Mouse (Mus musculus): ENCODE results near the gene Ak2. TPM values are rescaled to one million over a fixed set of nuclear protein-coding genes. Genes with fewer than 3 reads are reported as not detected.

Ak2 gene
- 10 to 100 TPM; 47.7 to 55.3 TPM for total RNA-seq (2021)
- long read RNA-seq, experiment 1, transcript Ak2-202 (7 exons, 1,781 nt), result minor isoform, 23 of 50 reads
- long read RNA-seq, experiment 1, transcript Ak2-201 (6 exons, 986 nt), result major isoform, 24 of 50 reads
- long read RNA-seq, experiment 1, partial matches to known transcripts, result 0 of 50 reads
- long read RNA-seq, experiment 1, other reads (novel, unspliced or antisense), result 3 of 50 reads
- long read RNA-seq, experiment 2, transcript Ak2-202 (7 exons, 1,781 nt), result minor isoform, 15 of 54 reads
- long read RNA-seq, experiment 2, transcript Ak2-201 (6 exons, 986 nt), result major isoform, 35 of 54 reads
- long read RNA-seq, experiment 2, partial matches to known transcripts, result 3 of 54 reads
- long read RNA-seq, experiment 2, other reads (novel, unspliced or antisense), result 1 of 54 reads

DNA sequence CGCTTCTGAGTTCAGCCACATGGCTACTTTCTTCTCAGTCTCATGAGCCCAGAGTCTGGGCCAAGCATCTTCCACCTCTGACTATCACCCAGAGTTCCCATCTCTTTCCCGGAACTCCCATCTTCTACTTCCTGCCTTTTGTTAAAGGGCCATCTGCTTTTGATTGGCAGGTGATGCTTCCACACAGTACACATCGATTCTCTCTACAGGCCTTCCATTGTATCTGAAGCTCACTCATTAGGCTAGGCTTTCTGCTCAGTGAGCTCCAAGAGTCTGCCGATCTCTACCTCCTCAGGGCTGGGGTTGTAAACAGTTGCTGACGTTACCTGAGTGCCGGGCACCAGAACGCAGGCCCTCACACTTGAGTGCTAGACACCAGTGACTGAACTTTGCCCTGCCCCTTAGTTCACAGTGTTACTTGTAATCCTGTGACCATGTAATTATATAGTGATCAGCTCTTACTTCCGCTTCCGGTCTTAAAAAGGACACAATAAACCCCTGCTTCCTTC is at the start of gene Ak2:
TSS of gene Ak2 (plus strand) at position 459 of the 509 bp plus-strand sequence.
- DNase-seq, result no peak

DNA sequence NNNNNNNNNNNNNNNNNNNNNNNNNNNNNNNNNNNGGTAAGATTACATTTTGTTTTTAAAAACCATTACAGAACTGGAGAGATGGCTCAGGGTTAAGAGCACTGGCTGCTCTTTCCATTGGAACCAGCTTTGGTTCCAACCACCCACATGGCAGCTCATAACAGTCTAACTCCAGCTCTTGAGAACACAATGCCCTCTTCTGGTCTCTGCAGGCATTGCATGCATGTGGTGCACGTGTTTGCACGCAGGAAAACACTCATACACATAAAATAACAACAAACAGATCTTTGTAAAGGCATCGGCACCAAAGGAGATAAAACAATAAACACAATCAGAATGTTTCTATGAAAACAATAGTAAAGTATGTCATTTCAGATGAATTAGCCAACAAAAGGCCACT is 49.4 kb upstream of the Ak2 start:
- no peak for DNase-seq

DNA sequence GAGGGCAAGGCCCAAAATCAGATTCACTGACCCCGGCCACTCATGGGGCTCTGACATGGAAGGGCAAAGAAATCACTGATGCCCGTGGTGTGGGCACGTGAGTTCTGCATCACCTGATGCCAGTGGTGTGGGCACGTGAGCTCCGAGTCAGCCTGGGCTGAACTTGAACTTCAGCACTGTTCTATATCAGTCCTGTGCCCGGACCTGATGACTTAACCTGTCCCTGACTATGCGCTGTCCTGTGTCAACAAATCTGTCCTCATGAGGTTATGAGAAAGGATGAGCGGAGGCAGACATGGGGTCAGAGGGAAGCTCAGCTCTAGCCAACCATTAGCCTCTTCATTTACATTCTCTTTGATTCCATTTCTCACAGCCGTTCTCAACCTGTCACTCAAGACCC is 45.0 kb upstream of the Ak2 start:
- no peak for DNase-seq

DNA sequence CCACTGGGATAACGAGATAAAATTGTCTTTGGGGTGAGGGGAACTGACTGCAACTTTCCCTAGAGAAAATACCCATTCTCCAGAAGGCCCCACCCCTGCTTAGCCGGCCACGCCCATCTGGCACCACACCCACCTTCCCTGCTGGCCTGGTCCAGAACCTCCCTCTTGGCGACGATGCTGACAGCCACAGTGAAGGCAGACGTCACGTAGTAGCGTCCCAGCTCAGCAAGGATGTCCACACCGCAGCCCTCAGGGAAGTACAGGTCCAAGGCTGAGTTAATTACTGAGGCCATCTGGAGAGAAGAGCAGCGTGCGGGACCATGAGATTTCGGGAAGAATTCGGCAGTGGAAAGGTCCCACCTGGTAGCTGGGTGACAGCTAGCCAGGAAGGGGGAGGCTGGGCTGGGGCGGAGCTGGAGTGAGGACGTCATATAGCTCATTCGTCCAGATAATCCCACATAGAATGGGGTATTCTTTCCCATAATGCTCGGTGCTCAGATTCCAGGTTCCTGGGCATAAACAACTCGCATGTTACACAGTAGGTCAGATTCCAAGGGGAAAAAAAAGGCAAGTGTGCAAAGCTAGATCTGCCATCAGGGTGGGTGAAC is 44.3 kb upstream of the Ak2 start:
- no peak for DNase-seq

DNA sequence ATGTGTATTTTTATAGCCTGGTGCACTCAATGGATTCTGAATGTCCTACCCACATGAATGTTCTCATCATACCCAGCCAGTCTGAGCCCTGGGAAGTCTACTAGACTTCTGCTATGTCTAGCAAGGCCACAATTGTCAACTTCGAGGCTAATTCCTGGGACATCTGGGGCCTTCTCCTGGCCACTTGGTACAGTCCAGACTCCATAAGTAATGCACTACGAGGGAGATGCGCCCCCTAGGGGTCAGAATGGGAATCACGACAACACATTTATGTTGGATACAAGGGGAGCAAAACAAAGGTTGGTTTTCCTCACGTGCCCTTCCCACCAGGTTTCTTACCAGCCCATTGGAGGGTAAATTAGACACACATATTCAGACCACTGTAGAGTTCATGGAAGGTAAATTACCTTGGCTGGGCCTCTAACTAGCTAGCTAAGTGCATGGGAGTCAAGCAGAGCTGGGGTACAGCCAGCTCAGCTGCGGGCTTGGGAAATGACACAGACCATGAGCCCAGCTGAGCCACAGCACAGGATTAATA is 43.6 kb upstream of the Ak2 start:
- peak; percentile 60 for DNase-seq

DNA sequence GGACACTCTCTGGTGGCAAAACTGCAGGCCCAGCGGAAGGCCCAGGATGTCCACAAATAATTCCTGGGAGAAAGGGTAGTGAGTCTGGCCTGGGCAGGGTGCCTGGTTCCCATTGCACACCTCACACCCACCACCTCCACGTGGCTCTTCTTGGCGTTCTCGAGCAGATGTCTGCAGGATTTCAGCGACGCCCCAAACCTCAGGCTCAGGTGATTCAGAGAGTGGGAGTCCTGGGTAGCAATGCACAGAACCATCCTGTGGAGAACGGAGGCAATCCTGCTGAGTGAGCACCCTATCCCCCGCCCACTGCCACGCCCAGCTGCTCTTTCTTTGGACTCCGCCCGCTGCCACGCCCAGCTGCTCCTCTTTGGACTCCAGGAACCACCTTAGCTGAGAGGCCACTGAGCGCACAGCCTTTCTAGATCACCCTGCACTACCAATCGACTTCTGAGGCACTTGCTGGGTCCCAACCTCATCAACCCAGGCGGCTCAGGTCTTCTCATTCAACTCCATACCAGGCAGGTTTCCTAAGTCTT is 42.2 kb upstream of the Ak2 start:
- no peak for DNase-seq

DNA sequence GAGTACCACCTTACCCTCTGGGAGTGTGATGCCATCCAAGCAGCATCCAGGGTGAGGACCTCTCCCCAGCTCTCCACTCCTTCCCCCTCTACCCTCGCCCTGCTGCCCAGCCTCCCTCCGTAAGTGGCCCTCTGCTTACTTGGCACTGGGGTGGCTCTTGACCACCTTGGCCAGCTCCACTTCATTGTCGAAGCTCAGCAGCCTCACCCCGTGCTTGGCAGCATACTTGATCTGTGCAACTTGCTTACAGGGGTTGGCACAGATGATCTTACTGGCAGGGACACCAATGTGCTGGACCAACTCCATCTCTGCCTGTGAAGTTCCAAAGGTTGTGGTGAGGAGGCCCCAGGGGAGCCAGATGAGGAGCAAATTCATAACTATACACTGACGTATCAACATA is 41.3 kb upstream of the Ak2 start:
- DNase-seq, result no peak

DNA sequence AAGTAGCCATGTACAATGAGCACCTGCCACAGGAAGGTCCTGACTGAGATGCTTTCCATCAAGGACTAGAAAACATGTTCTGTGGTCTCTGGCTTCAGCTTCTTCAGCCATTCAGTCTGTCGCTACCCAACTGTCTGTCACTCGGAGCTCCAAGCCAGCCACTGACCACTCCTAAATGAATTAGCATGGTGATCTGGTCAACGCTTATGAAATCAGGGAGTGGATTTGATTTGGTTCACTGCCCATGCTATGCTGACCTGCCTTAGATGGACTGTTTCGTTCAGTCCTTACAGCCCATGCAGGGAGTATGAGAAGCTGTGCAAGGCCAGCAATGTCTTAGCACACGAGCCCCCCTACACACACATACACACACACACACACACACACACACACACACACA is 37.9 kb upstream of the Ak2 start:
- no peak for DNase-seq

DNA sequence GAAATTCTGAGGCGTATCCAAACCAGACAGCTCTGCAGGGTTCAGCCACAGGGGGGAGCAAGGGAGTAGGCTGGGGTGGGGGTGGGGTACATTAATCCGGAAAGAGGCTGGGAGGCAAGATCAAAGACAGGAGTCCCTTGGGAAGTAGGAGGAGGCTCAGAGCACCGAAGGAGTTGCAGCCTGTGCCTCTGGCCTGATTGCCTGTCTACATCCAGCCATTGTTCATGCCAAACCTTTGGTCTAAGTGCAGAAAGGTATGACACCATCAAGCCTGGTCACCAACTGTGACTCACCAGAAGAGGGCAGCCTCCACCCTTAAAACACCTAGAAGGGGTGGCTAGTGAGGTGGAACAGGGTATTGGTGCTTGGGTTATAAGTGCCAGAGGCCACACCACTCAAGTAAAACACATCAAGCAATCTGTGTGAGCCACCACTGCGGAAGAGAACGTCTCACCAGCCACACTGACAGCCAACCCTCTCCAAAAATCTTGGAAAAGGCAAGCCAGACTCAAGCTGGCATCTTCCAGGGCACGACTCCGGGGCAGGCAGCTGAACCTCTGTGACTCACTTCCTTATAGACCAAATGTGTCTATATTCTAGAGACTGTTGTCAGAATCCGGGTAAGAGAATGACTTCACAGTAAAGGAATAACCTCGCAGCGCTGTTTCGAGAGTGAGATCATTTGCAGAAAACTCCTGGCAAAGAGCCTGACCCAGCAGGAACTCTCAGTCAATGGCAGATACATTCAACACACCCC is 34.4 kb upstream of the Ak2 start:
- DNase-seq, result no peak

DNA sequence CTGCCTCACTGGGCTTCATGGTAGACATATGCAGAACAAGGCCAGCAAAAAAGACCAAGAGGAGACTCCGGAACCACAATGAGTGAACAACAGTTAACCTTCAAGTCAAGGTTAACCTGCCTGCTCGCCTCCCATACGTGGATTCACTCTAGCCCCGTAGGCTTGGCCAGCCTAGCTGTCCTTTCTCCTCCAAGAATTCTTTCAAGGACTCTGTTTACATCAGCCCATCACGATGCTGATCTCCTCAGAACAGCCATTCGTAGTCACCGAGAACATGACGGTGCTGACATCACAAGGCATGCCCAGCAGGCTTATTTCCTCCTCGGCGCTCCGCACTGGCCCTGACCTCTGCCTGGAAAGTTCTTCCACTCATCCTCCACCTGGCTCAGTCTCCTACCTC is 33.6 kb upstream of the Ak2 start:
- DNase-seq, result no peak

DNA sequence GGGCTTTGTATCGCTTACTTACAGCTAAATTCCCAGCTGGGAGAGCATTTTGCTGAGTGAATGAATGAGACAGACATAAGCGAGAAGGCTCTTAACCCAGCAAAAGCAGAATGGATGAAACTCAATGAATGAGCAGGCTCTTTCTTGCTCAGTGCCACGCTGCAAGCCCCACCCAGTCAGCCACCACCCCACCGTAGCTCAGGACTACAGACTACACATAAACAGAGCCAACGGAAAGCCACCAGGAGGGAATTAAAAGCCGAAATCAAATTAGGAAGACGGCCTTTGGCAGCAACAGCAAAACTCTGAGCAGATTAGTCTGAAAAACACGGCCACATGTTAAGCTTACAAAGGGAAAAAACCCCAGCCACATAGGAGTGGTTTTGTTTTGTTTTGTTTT is 32.9 kb upstream of the Ak2 start:
- DNase-seq, result no peak

DNA sequence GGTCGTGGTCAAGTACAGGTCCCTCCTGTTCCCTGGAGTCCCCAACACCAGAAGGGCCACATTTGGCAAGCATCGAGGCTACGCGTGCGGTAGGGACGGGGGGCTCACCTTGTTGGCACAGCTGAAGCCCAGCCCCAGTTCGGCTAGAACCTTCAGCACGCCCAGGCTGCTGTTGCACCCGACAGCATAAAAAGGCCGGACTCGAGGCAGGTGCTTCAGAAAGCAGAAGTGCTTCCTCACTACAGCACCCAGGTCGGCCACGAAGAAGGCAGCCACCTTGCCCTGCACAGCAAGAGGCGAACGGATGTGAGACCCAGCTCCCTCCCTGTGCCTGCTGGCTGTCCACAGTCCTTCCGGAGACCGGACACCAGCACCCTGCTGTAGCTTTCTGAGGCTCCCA is 32.1 kb upstream of the Ak2 start:
- DNase-seq, result no peak

DNA sequence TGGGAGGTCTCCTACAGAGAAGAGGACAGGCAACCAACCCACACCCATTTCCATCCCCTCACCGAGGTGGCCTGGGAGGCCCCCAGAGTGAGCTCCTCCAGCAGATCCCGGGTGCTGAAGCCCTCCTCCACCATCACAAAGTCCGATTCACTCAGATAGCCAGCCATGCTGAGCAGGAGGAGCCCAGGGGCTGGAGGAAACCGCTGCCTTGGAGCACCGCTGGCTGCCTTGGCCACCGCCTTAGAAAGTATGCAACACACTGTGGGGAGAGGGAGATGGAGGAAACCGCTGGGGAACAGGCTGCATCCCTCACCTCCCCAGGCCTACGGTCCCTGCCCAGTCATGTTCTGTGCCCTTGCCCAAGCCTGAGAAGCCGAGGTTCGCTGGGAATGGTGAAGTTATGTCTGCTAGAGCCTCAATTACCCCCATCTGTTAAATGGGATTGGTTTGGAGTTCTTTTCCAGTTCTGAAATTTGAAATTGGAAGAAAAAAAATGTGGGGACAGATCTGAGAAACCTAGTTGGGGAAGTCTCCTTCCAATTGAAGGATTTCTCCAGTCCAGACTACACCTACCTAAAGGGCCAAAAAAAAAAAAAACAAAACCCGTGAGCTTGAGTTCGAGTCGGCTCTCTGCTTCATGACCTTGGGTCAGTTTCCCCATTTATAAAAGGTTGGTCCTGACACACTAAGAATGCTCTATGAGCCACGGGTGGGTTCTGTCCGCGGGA is 30.3 kb upstream of the Ak2 start:
- DNase-seq, result no peak

DNA sequence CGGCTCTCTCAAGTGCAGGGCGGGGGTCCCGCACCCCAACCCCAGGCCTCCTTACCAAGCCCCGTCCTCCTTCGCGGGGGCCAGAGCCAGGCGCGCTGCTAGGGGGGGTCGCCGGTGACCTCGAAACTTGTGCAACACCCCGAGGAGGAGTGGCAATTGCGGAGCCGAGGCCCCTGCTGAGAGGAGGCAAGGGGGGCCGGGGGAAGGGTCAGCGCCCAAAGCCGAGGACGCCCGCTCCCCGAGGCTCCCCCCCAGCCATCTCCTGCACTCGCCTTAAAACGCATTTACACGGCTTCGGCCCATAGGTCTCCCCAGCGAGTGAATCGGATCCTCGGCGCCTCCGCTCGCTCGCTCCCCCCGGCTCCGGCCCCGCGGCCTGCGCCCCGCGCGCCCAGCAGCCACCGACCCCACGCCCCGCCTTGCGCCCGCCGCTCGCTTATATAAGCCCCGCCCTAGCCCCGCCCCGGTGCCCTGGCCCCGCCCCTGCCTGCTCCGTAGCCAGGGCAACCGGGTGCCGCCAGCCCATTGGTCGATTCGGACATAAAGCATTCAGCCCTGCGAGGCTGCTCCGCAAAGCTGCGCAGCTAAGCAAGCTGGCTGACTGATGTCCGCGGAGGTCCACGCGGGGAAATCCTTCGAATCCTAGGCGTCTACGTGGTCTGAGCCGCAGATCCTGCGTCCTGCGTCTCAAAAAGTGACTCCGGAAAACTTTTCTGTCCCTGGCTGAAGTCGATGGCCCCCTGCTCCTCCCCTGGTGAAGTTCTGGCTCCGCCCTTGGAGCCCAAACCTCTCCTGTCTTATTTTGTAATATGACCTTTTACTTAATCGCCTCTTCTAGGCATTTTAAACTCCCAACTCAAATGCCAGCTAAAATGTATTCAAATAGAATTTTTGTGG is 29.5 kb upstream of the Ak2 start, which contains the start of gene Azin2:
TSS of gene Azin2 (minus strand) at position 414 of the 897 bp plus-strand sequence.
- DNase-seq, result peak; percentile 95

DNA sequence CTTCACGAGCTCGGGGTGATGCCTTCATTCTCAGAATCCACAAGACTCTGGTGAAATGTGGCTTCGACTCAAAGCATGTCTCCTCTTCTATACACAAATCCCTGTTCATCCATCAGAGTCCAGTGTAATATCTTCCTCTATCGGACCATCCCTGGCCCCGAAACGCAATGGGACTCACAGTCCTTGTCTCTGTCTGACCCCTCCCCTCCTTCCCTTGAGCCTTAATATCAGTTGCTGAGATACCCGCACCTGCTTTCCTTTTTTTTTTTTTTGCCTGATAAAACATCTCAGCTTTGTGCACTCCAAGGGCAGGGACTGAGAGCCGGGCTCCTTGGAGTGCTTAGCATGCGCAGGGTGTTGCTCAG is 28.9 kb upstream of the Ak2 start:
- DNase-seq, result no peak

DNA sequence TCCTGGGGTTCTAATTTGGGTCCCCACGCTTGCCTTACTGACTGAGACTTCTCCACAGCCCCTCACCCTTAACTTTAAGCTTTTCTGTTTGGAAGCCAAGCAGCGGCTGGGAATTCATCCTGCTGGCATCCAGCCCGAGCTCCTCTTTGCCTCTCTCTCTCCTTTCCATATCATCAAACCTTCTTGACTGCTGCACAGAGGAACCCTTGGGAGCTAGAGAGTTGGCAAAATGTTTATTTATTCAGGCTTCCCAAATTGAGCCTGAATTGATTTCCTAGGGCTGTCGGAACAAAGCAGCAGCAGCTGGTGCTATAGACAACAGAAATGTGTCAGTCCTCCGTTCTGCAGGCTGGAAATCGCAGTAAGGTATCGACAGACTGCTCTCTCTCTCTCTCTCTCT is 25.0 kb upstream of the Ak2 start:
- no peak for DNase-seq

DNA sequence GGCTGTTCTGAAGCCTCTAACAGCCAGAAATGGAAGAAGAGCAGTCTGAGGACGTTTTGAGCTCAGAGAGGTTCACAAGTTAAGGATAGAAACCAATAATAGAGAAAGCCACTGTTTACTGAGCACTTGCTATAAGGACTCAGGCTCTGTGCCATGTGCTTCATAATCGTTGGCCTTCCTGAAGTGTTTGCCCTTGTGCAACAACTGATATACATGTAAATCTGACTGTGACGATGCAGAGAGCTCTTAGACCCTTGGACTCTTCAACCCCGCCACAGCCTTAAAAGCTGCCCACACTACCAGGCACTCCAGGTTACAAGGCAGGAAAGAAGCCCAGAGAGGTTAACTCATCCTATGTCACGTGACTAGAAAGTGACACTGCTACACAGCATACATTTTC is 22.7 kb upstream of the Ak2 start:
- no peak for DNase-seq

DNA sequence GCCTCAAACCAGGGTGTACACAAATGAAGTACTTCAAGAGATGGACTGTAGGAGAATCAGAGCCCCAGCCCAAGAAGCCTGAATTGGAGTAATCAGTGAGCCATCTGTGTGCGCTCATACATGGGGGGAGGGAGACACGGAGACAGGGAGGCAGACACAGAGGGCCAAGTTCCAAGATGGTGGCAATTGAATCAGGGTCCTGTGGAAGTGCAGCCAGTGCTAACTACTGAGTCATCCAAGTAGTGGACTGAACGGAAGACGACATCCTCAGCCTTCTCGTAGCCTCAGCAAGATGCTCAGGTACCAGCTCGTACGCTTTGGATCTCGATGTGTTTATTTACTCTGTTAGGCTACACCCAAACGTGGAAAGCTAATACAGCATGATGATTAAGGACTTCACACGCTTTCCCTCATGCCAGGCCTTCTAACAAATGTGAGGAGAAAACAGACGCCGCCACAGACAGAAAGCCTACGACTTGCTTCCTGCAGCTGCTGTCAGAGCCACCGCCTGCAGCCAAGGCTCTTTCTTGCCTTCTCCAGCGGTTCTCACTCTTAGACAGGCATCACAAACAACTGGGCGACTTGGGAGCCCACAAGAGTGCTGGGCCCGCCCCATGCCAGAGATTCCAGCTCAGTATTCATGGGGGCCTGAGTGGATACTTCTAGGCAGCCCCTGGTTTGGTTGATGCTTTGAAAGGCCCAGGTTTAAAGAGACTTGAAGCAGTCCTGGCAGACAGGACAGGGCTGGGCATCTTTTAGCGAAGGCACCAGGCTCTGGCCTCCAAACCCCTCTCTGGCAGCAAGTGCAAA is 21.9 kb upstream of the Ak2 start:
- no peak for DNase-seq

DNA sequence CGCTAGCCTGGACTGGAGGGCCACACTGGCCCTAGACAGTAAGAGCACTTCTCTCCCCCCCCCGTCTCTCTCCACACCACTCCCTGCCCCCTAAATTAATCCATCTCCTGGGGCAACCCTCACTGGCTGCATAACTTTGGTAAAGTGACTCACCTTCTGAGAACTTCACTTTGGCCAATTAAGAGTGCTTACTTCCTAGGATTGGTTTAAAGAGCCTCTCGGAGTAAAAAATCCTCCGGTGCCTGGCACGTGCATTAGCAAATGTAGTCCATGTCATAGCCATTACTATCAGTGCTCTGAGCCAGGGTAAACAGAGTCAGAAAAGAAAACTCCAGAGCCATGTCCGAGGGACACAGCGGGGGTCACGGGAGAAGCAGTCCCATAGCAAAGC is 21.3 kb upstream of the Ak2 start:
- DNase-seq, result no peak

All from gastrocnemius, postnatal 10 days (tissue).